Mouse (Mus musculus): ENCODE results near the gene Adap1. TPM values are rescaled to one million over a fixed set of nuclear protein-coding genes. Genes with fewer than 3 reads are reported as not detected.

Gene Adap1
- polyA plus RNA-seq, 1 experiment from 2014 or later, result 0.27 TPM

DNA sequence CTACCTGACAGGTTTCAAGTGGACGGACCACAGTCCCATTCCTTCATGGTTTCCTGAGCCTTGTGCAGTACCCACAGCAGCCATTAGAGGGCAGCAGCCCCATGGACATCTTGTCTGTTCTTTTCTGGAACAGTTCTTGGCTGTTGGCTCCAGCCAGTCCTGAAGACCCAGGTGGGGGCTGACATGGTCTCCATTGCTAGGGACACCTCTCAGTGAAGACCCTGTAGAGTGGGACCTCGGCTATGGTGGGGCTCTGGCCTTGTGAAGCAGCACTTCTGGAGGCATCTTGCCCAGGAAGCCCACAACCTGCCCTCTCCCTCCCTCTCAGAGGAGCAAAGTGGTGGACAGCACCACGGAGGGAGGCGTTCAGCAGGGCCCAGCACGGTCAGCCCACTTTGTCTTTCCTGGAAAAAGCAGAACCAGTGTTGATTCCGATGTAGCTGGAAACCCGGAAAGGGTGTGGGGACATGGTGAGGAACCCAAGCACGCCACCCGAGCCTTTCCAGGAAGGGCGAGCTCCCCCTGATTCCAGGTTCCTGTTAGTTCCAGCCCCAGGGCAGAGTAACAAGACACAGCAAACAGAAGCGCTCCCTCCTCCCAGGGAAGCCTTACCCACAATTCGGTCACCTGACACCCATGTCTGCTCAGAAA is 39.0 kb upstream of the Adap1 start:
- Histone ChIP-seq H3K27ac (peak overlapping the region; percentile 66), H3K4me3 (0 out of 2 replicates have a peak overlapping the region, but pooled peaks have one; percentile 3), H3K4me1 (peaks cover 26% of the 10 kb centered on the region), H3K9me3 (no peaks in the 10 kb centered on the region), H3K36me3 (replicated peaks) (peaks cover 34% of the 10 kb centered on the region), H3K27me3 (ENCODE audit: poor library complexity, severe bottlenecking) (no peaks in the 10 kb centered on the region)
- 29% methylated on average over 12 of the region's 12 CpGs for WGBS
- DNase-seq (ENCODE audit: extremely low spot score, low spot score), result peak; percentile 84

DNA sequence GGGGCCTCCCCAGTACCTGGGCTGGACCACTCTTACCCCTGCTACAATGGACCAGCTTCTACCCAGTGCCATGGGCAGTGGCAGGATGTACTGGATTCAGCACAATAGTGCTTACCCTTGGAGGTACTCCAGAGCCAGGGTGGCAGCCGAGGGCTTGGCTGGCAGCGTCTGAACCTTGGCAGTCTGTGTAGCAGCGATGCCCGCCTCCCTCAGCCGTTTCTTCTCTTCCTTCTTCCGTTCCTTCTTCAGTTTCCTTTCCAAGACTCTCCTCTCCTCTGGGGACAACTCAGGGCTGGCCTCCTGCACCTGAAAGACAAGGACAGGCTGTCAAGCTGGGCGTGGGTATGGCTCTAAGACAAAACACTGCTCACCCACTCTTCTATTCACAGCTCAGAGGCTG is 38.4 kb upstream of the Adap1 start:
- no peak for DNase-seq (ENCODE audit: extremely low spot score, low spot score)
- H3K9me3 ChIP-seq, result no peaks in the 10 kb centered on the region
- no peak overlapping the region for H3K4me3 ChIP-seq
- H3K27ac ChIP-seq, result no peak overlapping the region
- H3K4me1 ChIP-seq, result peaks cover 22% of the 10 kb centered on the region
- H3K27me3 ChIP-seq (ENCODE audit: poor library complexity, severe bottlenecking), result no peaks in the 10 kb centered on the region
- H3K36me3 ChIP-seq (replicated peaks), result peaks cover 37% of the 10 kb centered on the region
- WGBS, result 68% methylated on average over 7 of the region's 7 CpGs

DNA sequence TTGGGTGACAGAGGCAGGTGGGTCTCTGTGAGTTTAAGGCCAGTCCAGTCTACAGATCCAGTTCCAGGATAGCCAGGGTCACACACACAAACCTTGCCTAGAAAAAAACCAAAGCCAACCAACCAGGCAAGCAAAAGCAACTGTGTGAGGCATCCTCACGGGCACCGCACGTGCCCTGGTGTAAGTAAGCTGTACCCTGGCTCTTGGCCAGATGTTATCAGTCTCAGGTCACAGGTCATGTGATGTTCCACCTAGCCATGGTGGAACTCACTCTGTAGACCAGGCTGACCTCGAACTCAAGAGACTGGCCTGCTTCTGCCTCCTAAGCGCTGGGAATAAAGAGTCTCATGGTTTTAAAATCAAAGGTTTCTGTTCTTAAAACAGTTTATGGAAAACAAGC is 33.8 kb upstream of the Adap1 start:
- Histone ChIP-seq H3K4me1 (peaks cover 10% of the 10 kb centered on the region), H3K27me3 (ENCODE audit: poor library complexity, severe bottlenecking) (no peaks in the 10 kb centered on the region), H3K9me3 (no peaks in the 10 kb centered on the region), H3K36me3 (replicated peaks) (peaks cover 41% of the 10 kb centered on the region), H3K27ac (no peak overlapping the region), H3K4me3 (no peak overlapping the region)
- WGBS, result 95% methylated on average over 5 of the region's 5 CpGs
- DNase-seq (ENCODE audit: extremely low spot score, low spot score), result no peak

DNA sequence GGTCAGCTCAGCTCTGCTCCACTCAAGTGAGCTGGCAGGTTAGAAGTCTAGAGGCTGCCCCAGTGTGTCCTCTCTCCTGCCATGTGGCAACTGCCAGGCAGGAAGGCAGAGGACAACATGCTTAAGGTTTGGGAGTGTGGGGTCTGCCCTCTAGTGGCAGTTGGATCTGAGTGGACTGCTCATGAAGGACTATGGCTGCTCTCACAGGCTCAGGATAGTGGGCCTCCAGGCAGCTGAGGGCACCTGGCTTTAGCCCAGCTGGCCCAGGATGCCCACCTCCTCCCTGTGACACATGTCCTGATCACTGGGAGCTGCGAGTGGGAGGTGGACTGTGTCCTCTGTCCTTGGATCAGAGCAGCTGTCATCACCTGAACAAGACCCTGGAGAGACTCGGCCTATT is 33.2 kb upstream of the Adap1 start:
- H3K9me3 ChIP-seq, result no peaks in the 10 kb centered on the region
- WGBS, result 87% methylated on average over 2 of the region's 2 CpGs
- H3K36me3 ChIP-seq (replicated peaks), result peaks cover 36% of the 10 kb centered on the region
- DNase-seq (ENCODE audit: extremely low spot score, low spot score), result no peak
- H3K4me1 ChIP-seq, result peaks cover 13% of the 10 kb centered on the region
- H3K27ac ChIP-seq, result no peak overlapping the region
- no peak overlapping the region for H3K4me3 ChIP-seq
- no peaks in the 10 kb centered on the region for H3K27me3 ChIP-seq (ENCODE audit: poor library complexity, severe bottlenecking)

DNA sequence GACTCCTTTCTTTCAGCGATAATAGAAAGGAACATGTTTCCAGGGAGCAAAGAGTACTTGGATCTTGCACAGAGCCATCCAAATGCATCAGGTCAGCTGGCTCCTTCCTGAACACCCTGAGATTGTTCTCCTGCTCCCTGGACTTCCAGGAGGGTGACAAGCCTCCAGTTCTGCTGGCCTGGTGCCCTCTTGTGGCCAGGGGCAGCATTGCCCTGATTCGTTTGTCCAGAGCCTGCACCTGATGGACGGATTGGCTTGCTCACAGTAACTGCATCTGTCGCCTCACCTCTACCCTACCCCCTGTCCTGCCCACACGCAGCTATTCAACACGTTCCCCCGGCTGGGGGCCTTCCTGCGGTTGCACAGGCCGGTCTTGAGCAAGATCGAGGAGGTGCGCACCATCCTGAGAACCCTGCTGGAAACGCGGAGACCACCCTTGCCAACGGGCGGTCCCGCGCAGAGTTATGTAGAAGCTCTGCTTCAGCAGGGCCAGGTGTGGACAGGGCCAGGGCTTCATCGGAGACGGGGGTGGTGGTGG is 29.9 kb upstream of the Adap1 start:
- peak; percentile 70 for DNase-seq (ENCODE audit: extremely low spot score, low spot score)
- 39% methylated on average over 19 of the region's 19 CpGs for WGBS
- no peak overlapping the region for H3K27ac ChIP-seq

DNA sequence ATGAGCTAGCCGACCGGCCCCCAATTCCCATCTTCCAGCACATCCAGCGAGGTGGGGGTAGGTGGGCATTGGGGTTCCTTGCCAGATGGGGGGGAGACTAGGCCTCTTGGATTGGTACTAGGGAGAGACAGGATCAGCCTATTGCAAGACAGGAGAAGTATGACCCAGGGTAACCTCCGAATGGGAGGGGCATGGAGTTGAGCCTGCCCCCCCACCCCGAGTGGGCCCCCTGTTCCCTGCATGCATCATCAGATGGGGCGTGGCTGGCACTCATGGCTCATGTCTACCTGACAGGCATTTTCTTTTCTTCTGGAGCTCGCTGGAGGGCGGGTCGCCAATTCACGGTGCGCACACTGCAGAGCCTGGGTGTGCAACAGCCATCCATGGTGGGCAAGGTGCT is 28.5 kb upstream of the Adap1 start:
- Histone ChIP-seq H3K27me3 (ENCODE audit: poor library complexity, severe bottlenecking) (peaks cover 22% of the 10 kb centered on the region), H3K9me3 (no peaks in the 10 kb centered on the region), H3K4me1 (peaks cover 28% of the 10 kb centered on the region), H3K4me3 (no peak overlapping the region), H3K36me3 (replicated peaks) (peaks cover 5% of the 10 kb centered on the region), H3K27ac (no peak overlapping the region)
- WGBS, result 84% methylated on average over 11 of the region's 11 CpGs
- DNase-seq (ENCODE audit: extremely low spot score, low spot score), result no peak

More for the DNA sequence above, 29.9 kb upstream of the Adap1 start:
- Histone ChIP-seq H3K4me1 (peaks cover 28% of the 10 kb centered on the region), H3K9me3 (no peaks in the 10 kb centered on the region), H3K36me3 (replicated peaks) (peaks cover 14% of the 10 kb centered on the region), H3K27me3 (ENCODE audit: poor library complexity, severe bottlenecking) (peaks cover 22% of the 10 kb centered on the region), H3K4me3 (no peak overlapping the region)

DNA sequence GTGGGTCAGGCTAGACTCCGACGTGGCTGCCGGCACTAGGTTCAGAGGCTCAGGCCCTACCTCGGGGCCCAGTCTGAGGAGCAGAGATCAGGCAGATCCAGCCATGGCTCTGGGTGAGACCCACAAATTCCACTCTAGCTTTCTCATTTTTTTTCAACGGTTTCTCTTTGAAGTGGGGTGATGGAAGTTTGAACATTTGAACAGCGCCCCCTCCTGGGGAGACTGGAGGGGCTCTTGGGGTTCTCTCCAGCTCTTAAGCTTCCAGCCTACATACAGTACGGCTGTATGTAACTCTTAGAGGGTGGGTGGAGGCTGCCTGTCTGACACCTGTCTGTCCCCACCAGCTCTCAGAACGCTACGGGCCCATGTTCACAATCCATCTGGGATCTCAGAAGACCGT is 28.1 kb upstream of the Adap1 start:
- peaks cover 28% of the 10 kb centered on the region for H3K4me1 ChIP-seq
- no peaks in the 10 kb centered on the region for H3K9me3 ChIP-seq
- H3K4me3 ChIP-seq, result no peak overlapping the region
- H3K27ac ChIP-seq, result no peak overlapping the region
- no peak for DNase-seq (ENCODE audit: extremely low spot score, low spot score)
- 63% methylated on average over 10 of the region's 10 CpGs for WGBS
- H3K27me3 ChIP-seq (ENCODE audit: poor library complexity, severe bottlenecking), result peaks cover 22% of the 10 kb centered on the region
- peaks cover under 1% of the 10 kb centered on the region for H3K36me3 ChIP-seq (replicated peaks)

DNA sequence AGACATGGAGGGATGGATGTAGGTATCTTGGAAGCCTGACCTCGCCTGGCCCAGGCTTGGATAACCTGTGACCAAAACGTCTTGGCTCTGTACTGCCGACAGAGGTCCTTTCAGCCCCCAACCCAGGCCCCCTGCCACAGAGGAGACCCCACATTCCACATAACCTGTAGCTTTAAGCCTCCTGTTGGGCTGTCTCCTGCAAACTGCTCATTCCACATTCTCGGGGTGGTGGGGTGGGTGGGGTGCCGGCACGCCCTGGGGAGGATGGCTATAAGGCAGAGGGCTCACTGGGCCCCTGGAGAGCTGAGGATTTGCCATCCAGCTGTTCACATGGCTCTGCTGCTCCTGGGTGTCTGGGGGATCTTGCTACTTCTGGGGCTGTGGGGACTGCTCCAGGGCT is 26.9 kb upstream of the Adap1 start, which contains the start of gene Cyp2w1:
Gene Cyp2w1, plus strand, starts transcription at position 301 of the 400 bp plus-strand sequence.
- peaks cover 22% of the 10 kb centered on the region for H3K27me3 ChIP-seq (ENCODE audit: poor library complexity, severe bottlenecking)
- WGBS, result 67% methylated on average over 6 of the region's 6 CpGs
- 0 out of 2 replicates have a peak within 1 kb of the TSS, but pooled peaks have one; percentile 20 for H3K27ac ChIP-seq
- H3K4me3 ChIP-seq, result no peak within 1 kb of the TSS
- peaks cover 29% of the 10 kb centered on the region for H3K4me1 ChIP-seq
- no peaks in the 10 kb centered on the region for H3K9me3 ChIP-seq
- H3K36me3 ChIP-seq (replicated peaks), result no peaks in the 10 kb centered on the region
- DNase-seq (ENCODE audit: extremely low spot score, low spot score), result no peak

DNA sequence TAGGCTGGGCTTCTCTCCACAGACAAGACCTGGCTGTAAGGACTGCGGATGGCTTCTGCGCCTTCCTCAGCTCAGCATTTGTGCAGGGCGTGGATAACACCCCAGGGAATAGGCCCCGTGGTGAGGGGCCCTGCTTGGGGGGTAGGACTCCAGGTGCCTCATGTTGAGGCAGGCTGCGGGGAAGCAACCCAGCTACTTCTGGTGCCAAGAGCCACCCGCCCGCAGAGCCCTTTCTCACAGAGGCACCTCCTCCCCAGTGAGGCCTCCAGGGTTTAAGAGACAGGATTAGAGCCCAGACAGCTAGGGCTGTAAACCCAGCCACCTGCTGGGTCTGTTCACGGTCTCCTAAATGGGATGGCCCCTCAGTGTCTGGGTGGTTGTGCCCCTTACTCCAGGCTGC is 26.2 kb upstream of the Adap1 start:
- peaks cover 26% of the 10 kb centered on the region for H3K27me3 ChIP-seq (ENCODE audit: poor library complexity, severe bottlenecking)

DNA sequence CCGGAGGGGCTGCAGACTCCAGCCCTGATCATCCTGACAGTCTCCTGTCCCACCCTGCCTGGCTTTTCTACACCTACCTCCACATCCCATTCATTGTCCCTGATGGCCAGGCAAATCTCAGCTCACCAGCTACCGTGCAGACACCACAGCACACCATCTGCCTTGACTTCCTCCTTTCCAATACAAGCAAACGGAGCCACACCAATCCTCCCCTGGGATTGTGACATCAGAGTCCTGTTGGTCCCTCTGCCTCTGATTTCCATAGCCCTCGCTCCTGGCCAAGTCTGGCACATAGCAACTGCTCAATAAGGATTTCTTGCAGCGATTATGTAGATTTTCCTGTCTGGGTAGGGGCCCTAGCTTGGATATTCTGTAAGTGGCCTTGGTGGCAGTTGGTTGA is 25.7 kb upstream of the Adap1 start, which contains the start of gene Cox19:
Gene Cox19, minus strand, starts transcription at position 285 of the 400 bp plus-strand sequence.
- DNase-seq (ENCODE audit: extremely low spot score, low spot score), result no peak
- H3K27ac ChIP-seq, result 0 out of 2 replicates have a peak within 1 kb of the TSS, but pooled peaks have one; percentile 20
- WGBS, result 61% methylated on average over 5 of the region's 5 CpGs

More for the DNA sequence above, 26.2 kb upstream of the Adap1 start:
- no peak for DNase-seq (ENCODE audit: extremely low spot score, low spot score)
- Histone ChIP-seq H3K27ac (0 out of 2 replicates have a peak overlapping the region, but pooled peaks have one; percentile 20), H3K36me3 (replicated peaks) (no peaks in the 10 kb centered on the region), H3K4me3 (no peak overlapping the region), H3K9me3 (no peaks in the 10 kb centered on the region), H3K4me1 (peaks cover 36% of the 10 kb centered on the region)
- WGBS, result 28% methylated on average over 8 of the region's 8 CpGs

DNA sequence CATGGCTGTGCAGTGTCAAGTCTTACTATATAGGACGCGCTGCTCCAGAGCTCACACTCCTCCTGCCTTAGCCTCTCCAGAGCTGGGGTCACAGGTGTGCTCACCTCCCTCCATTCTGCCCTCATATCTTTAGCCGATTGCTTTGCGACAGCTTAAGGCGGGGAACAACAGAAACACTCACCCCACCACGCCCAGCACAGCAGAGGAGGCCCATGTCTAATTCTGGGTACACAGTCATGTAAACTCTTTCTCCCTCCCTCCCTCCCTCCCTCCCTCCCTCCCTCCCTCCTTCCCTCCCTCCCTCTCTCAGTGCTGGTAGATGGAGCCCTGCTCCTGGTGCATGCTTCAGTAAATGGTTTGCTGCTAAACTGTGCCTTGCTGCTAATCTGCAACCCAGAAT is 24.3 kb upstream of the Adap1 start:
- Histone ChIP-seq H3K9me3 (no peaks in the 10 kb centered on the region), H3K36me3 (replicated peaks) (no peaks in the 10 kb centered on the region), H3K27me3 (ENCODE audit: poor library complexity, severe bottlenecking) (peaks cover 35% of the 10 kb centered on the region), H3K27ac (no peak overlapping the region), H3K4me1 (peaks cover 35% of the 10 kb centered on the region), H3K4me3 (no peak overlapping the region)
- DNase-seq (ENCODE audit: extremely low spot score, low spot score), result no peak
- WGBS, result 84% methylated on average over 6 of the region's 6 CpGs

More for the DNA sequence above, 25.7 kb upstream of the Adap1 start, which contains the start of gene Cox19:
- peaks cover 37% of the 10 kb centered on the region for H3K4me1 ChIP-seq
- H3K27me3 ChIP-seq (ENCODE audit: poor library complexity, severe bottlenecking), result peaks cover 31% of the 10 kb centered on the region
- H3K36me3 ChIP-seq (replicated peaks), result no peaks in the 10 kb centered on the region
- H3K9me3 ChIP-seq, result no peaks in the 10 kb centered on the region
- H3K4me3 ChIP-seq, result no peak within 1 kb of the TSS

DNA sequence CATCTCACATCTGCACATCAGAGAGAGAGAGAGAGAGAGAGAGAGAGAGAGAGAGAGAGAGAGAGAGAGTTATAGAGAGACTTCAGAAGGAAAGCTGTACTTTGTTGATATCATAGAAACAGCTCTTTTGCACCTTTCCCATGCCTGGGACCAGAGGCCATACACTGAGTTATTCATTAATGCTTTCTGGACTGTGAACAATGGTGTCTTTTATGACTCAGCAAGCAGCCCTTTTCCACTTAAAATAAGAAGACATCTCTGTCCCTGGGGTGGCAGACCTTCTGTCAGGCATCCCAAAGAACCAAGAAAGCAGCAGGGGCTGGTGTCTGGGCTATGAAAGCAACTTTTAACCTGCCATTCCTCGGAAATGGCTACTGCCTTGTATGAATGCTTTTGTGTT is 21.8 kb upstream of the Adap1 start:
- H3K9me3 ChIP-seq, result no peaks in the 10 kb centered on the region
- DNase-seq (ENCODE audit: extremely low spot score, low spot score), result no peak
- H3K27ac ChIP-seq, result no peak overlapping the region
- H3K4me3 ChIP-seq, result no peak overlapping the region
- 72% methylated on average over 1 of the region's 1 CpGs for WGBS
- H3K4me1 ChIP-seq, result peaks cover 41% of the 10 kb centered on the region
- peaks cover 10% of the 10 kb centered on the region for H3K36me3 ChIP-seq (replicated peaks)
- H3K27me3 ChIP-seq (ENCODE audit: poor library complexity, severe bottlenecking), result peaks cover 25% of the 10 kb centered on the region

DNA sequence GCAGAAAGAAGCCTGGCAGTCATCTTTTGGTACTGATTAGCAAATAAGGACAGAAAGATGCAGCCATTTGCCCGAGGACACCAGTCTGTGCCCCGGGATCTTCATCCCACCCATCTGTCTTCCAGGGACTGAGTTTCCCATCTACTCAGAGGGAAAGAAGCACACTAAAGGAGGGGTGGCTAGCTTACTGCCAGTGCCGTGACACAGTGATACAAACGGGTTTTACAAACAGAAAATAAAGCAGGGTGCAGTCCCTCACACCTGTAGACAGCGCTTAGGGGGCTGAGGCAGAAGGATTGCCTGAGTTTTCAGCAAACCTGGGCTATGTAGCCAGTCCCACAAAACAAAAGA is 19.9 kb upstream of the Adap1 start:
- no peaks in the 10 kb centered on the region for H3K9me3 ChIP-seq
- peaks cover 27% of the 10 kb centered on the region for H3K36me3 ChIP-seq (replicated peaks)
- H3K4me1 ChIP-seq, result peaks cover 30% of the 10 kb centered on the region
- H3K27ac ChIP-seq, result peak overlapping the region; percentile 92
- DNase-seq (ENCODE audit: extremely low spot score, low spot score), result no peak
- peaks cover 12% of the 10 kb centered on the region; the same call in 1 of the 2 replicates for H3K27me3 ChIP-seq (ENCODE audit: poor library complexity, severe bottlenecking)
- H3K4me3 ChIP-seq, result peak overlapping the region; percentile 90
- 9% methylated on average over 5 of the region's 5 CpGs for WGBS

All from forebrain, embryonic 10.5 days (tissue).